Mouse (Mus musculus) cerebellum, adult 2 months (tissue): ENCODE data around the gene Fuom. TPM values are rescaled to one million over a fixed set of nuclear protein-coding genes. Genes with fewer than 3 reads are reported as not detected.
A peak's percentile ranks its signal among the peaks of the same experiment; 100 is the strongest.

Experiments
- DNase-seq, 2 experiments: peaks; one replicate each; pipeline ENCODE4 v3.0.0; 2021
- H3K27ac ChIP-seq: fragments of 200-500 bp; 2 replicates; pipeline ENCODE4 v1.5.1; 2012; ENCODE audit warnings: low read length, control low read depth, inconsistent platforms; ENCODE audit not compliant: insufficient read depth
- H3K27me3 ChIP-seq: fragments of 200-500 bp; 2 replicates; pipeline ENCODE4 v1.6.1; 2012; ENCODE audit warnings: inconsistent platforms, mild to moderate bottlenecking, low read length, moderate library complexity; ENCODE audit not compliant: control insufficient read depth, insufficient read depth
- H3K4me1 ChIP-seq: fragments of 200-500 bp; 2 replicates; pipeline ENCODE4 v1.6.1; 2011; ENCODE audit warnings: low read length; ENCODE audit not compliant: control insufficient read depth, insufficient read depth
- H3K4me3 ChIP-seq: fragments of 200-500 bp; replicated peaks from 2 replicates; pipeline ENCODE3; 2011; ENCODE audit warnings: mild to moderate bottlenecking, low read depth, low read length, control low read depth; ENCODE audit not compliant: insufficient read depth
- CTCF ChIP-seq: fragments of 200-500 bp; IDR thresholded peaks from 2 replicates; pipeline ENCODE4 v1.5.1; 2011; ENCODE audit warnings: low read depth, mild to moderate bottlenecking, control low read depth, low read length, moderate library complexity, borderline replicate concordance; ENCODE audit not compliant: insufficient read depth
- POLR2A ChIP-seq: fragments of 200-500 bp; IDR thresholded peaks from 2 replicates; pipeline ENCODE4 v1.6.1; 2011; ENCODE audit warnings: low read length, control low read depth, borderline replicate concordance; ENCODE audit not compliant: insufficient read depth
- WGBS: fragments of 180-500 bp; shearing (Covaris S2); methylation state at CpG from one replicate; pipeline ENCODE4 v1.1.7; 2018; 5-methylcytosine and 5-hydroxymethylcytosine counted together
- polyA plus RNA-seq: library from polyadenylated mRNA; depleted of rRNA; stranded (reverse); fragments of >200 nt; gene quantifications from 2 replicates; pipeline ENCODE4 v1.2.3, GENCODE M21; 2012

Gene Fuom
- polyA plus RNA-seq, 1 experiment, result 94.7 TPM

DNA sequence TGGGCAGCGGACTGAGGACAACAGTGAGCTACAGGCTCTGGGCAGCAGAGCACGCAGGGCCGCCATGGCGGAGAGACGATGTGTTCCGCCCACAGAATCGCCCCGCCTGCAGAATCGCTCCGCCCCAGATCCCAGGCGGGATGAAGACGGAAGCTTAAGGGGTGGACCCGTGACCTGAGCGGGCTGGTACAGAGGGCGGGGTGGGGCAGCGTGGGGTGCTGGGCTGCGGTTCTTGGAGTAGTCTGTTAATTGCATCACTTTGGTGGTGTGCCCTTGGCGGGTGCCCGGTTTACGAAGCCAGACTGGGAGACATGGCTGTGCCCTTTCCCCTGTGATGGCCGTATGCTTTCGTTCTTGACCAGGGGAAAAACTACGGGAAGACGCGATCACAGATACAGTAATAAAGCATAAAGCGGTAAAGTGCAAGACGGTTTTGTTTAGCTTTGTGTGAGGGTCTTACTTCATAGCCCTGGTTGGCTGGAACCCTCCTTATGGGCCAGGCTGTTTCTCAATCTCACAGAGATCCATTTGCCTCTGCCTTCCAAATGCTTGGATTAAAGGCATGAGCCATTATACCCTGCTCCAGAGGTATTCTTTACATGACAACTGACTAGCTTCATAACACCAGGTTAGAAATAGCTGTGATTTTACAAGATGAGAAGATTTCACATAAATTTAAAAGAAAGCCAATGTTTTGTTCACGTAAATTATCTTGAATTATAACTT is 14.3 kb upstream of the Fuom start, which contains the start of gene Echs1:
Gene Echs1, minus strand, starts transcription at position 148 of the 726 bp plus-strand sequence.
- peak; percentile 88 to 90 for DNase-seq
- WGBS, result 3% methylated on average over 28 of the region's 28 CpGs
- peaks cover 5% of the 10 kb centered on the region for H3K4me1 ChIP-seq

DNA sequence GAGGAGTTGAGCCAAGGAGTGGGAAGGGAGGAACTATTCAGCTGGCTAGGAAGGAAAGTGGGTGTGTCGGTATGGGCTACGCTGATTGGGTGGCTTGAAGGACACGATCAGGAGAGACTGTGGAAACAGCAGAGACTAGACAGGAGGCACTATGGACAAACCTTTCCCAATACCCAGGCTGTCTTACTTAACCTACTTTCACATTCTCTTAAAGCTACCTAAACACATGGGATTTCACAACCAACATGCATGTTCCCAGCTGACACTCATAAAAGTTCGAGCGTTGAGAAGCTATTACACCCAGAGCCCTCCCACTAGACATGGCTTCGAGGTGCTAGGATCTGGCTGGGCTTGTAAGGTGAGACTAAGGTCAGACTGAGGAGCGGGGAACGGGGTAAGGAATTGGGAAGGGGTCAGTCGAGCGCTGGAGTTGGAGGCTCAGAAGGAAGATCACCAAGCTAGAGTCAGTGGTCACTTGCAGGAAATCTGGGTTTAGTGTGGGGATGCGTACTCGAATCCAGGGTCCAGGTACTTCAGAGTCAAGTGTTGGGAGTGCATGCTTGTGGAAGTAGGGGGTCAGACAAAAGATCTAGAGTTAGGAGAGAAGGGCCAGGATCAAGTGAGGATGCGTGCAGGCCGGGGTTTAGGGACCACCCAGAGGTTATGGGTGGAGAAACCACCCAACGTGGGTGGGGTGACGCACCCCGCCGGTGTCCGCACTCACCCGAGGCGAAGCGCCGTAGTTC is 13.5 kb upstream of the Fuom start, which contains the start of gene Paox:
Gene Paox, plus strand, starts transcription at position 217 of the 746 bp plus-strand sequence.
- H3K27ac ChIP-seq, result peak within 1 kb of the TSS; percentile 86
- DNase-seq, result peak in 1 of 2 experiments; percentile 46
- H3K4me1 ChIP-seq, result peaks cover 5% of the 10 kb centered on the region
- H3K27me3 ChIP-seq, result no peaks in the 10 kb centered on the region
- peak within 1 kb of the TSS; percentile 94 for H3K4me3 ChIP-seq
- TF ChIP-seq POLR2A, result no peak
- no peak for TF ChIP-seq CTCF
- WGBS, result 2% methylated on average over 23 of the region's 23 CpGs

More for the DNA sequence above, 14.3 kb upstream of the Fuom start, which contains the start of gene Echs1:
- TF ChIP-seq CTCF (no peak), POLR2A (peak; percentile 75)
- H3K4me3 ChIP-seq, result peak within 1 kb of the TSS; percentile 94
- H3K27ac ChIP-seq, result peak within 1 kb of the TSS; percentile 86
- H3K27me3 ChIP-seq, result no peaks in the 10 kb centered on the region

DNA sequence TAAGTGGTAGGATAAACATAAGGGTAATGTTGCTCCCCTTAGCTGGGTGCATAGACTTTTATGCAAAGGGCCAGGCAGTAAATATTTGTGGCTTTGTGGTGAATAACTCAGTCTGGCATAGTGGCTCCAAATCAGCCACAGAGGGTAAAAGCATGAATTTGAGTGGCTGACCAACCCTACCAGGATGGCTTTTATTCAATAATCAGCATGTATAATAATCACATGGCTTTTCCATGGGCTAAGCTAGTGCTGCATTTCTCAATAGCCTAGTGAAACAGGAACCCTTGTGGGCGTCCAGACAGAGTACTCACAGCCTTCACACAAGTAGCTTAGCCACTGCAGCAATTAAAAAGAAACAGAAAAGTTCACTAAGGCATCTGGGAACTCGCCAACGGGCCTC is 9.7 kb upstream of the Fuom start:
- TF ChIP-seq POLR2A (no peak), CTCF (no peak)
- Histone ChIP-seq H3K27ac (no peak overlapping the region), H3K27me3 (no peaks in the 10 kb centered on the region), H3K4me1 (peaks cover under 1% of the 10 kb centered on the region), H3K4me3 (no peak overlapping the region)
- no peak for DNase-seq
- 38% methylated on average over 3 of the region's 3 CpGs for WGBS

DNA sequence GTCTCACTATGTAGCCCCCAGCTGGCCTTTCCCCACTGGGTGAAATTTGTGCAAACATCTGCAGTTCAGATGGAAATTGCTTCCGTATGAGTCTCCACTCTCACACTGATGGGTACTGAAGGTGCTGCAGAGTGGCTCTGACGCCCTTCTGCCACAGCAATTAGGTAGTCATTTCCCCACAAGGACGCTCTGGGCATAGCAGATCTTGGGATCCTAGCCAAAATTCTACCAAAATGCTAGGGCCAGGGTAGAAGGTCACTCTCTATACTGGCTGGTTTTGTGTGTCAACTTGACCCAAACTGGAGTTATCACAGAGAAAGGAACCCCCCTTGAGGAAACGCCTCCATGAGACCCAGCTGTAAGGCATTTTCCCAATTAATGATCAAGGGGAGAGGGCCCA is 1.8 kb upstream of the Fuom start:
- DNase-seq, result no peak
- WGBS, result 79% methylated on average over 4 of the region's 4 CpGs
- Histone ChIP-seq H3K27me3 (no peaks in the 10 kb centered on the region), H3K4me3 (no peak overlapping the region), H3K4me1 (peaks cover 3% of the 10 kb centered on the region; the same call in 1 of the 2 replicates), H3K27ac (no peak overlapping the region)
- TF ChIP-seq CTCF (no peak), POLR2A (no peak)

DNA sequence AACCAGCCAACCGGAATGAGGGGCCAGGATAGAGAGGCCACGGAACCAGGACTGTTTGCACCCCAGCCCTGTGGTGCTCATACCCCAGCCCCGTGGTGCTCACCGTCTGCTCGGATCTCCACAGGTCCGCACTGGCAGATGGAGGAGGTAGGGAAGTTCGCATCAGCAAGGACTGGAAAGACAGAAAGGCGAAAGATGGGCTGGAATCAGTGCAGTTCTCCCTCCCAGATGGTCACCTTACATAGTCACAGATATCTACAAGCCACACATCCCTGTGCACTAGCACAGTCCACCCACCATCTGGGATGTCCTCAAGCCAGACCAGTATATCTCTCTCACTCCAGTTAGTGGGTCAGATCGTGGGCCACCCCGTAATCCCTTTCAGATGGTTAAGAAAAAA is 743 bp downstream of the Fuom start:
- no peak for TF ChIP-seq CTCF
- TF ChIP-seq POLR2A, result no peak
- peak overlapping the region; percentile 92 for H3K4me3 ChIP-seq
- no peaks in the 10 kb centered on the region for H3K27me3 ChIP-seq
- DNase-seq, result peak; percentile 46 to 59
- H3K27ac ChIP-seq, result peak overlapping the region; percentile 89
- 24% methylated on average over 10 of the region's 10 CpGs for WGBS
- H3K4me1 ChIP-seq, result peaks cover 3% of the 10 kb centered on the region; the same call in 1 of the 2 replicates

DNA sequence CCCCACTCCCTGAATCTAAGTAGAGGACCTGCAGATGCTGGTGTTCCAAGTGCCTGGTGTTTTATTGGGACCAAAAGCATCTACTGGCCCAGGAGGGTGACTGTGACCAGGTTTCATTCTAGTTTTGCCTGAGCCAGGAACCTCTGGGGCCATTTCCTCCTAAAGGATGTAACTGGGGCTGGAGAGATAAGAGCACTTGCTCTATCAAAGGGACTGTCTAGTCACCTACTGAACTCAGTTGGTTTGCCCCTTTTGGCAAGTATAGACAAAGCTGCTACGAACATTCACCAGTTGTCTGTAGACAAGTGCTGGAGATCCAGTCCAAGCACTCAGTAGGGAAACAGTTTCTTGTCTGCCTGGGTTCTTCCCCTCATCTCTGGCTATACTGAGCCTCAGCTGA is 3.8 kb downstream of the Fuom start:
- H3K4me1 ChIP-seq, result peaks cover 3% of the 10 kb centered on the region; the same call in 1 of the 2 replicates
- DNase-seq, result no peak
- no peak overlapping the region for H3K4me3 ChIP-seq

DNA sequence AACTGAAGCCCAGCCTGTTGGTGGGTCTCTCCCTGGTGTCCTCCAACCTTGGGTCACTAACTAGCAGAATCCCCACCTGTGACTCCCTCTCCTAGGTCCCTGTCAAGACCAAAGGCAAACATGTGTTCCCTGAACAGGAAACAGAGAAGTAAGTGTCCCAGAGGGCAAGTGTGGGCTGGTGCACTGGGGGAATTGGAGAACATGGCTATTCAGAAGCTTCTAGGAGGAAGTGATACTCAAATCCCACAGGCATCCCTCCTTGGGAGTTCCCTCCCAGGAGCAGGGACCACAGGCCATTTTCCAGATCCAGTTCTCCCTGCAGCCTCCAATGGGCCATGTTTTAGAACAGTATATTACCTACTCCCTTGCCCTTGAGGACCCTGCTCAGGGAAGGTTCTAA is 6.2 kb downstream of the Fuom start:
- TF ChIP-seq CTCF, result no peak
- no peak for TF ChIP-seq POLR2A
- Histone ChIP-seq H3K27ac (no peak overlapping the region), H3K4me1 (0 out of 2 replicates have a peak, but pooled peaks cover 2% of the 10 kb centered on the region), H3K4me3 (no peak overlapping the region), H3K27me3 (no peaks in the 10 kb centered on the region)
- no peak for DNase-seq

More for the DNA sequence above, 3.8 kb downstream of the Fuom start:
- no peaks in the 10 kb centered on the region for H3K27me3 ChIP-seq
- 84% methylated on average over 1 of the region's 1 CpGs for WGBS
- no peak overlapping the region for H3K27ac ChIP-seq
- no peak for TF ChIP-seq POLR2A
- TF ChIP-seq CTCF, result no peak
